Mouse (Mus musculus) urinary bladder, postnatal 4 days (tissue): Measurements from ENCODE around the gene Mlc1.

Experiments used
- DNase-seq, 2 experiments: peaks; one replicate each; pipeline ENCODE4 v3.0.0; 2021 to 2022; ENCODE audit warnings: low spot score in 2 of 2

Mlc1 gene

DNA sequence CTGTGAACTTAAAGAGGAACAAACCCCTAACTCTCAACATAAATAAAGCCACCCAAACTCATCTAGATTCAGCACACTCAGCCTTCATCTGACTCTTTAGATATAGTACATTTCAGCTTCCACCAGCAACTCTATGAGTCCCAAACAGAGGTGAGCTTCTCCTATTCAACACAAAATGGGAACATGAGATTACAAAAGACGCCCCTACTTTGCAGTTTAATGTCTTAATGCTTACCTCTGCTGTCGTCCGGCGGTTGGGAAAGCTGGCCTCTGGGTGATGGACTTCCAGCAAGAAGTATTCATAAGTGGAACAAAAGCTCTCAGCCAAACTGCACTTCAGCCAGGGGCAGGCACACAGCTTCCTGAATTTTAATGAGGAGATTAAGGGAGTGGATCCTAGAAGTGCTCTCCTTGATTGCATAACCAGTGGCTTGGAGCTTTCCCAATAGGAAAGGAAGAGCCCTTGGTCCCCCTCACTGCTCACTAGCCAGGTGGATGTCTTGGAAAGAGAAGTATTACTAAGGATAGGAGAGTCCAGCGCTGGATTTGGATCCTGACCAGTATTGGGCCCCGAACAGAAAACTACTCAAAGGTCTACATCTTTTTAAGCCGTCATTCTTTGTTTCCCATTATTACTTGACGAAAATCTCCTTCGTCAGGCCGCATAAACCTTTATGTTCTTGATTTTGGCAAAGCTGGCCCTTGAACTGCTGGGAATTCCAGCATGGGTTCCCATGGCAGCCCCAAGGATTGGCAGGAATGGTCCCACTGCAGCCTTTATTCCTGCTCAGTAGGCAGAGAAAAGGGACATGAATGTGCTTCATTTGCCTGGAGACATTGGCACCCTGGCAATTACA lies at the start of gene Mlc1:
Gene Mlc1, minus strand, starts transcription at position 727 of the 857 bp plus-strand sequence.
- no peak for DNase-seq

DNA sequence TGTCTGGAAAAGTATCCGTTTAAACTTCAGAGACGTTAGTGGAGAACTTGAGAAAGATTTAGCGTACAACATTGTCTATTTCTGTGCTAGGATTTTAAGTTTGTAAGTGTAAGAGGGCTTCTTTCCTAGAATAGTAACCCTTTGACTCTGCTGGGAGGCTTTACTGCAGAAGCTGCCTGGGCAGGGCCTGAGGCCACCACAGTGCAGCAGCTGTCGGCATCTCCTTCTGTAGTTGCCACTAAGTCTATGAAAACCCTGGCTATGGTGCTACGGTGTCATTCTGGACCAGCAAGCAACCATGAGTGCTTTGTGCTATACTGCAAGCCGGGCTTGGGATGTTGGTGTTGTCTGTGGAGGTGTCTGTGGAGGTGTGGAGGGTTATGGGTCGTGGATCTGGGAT lies 41.7 kb upstream of the Mlc1 start:
- DNase-seq, result no peak

DNA sequence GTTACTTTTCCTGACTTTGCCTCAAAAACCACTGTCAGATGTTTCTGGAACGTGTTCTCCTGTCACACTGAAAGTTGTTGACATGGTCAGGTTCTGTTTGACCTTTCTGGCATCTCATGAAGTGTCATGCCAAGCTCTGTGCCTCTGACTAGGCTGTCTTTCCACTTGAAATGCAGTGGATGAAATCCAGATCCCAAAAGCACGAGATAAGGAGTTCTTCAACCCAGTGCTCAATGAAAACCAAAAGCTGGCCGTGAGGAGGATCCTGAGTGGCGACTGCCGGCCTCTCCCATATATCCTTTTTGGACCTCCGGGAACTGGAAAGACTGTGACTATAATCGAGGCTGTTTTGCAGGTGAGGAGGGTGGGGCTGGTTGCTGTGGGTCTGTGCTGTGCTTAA lies 41.3 kb upstream of the Mlc1 start:
- DNase-seq, result no peak

DNA sequence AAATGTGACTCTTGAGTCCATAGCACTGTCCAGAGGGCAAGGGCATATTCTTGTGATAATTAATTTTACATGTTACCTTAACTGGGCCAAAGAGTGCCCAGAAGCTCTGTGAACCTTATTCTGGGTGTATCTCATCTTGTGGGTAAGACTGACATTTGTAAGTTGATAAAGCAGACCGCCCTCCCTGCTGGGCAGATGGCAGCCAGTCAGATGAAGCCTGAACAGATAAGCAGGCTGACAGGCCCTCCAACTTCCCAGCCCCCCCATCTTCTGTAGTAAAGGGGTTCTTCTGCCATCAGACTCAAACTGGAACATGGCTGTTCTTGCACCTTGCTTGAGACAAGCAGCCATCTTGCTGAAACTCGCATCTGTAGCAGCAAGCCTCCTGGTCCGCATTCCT lies 37.9 kb upstream of the Mlc1 start:
- no peak for DNase-seq

DNA sequence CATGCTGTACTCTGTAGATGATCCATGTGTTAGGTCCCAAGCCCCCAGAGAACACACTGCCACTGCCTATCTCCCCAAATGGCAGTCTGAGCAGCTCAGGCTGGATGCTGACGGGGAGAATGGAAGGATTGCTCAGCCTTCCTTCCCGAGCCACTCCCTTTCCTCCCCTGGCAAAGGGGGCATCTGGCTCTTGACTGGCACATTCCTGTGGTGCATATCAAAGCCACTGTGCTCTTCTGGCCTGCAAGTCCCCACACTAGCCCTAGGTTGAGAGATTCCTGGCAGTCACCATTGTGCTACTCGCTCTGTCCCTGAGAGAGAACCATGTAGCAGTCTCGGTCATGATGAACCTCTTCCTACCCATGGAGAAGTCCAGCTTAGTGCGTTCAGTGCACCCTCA lies 29.0 kb upstream of the Mlc1 start:
- no peak for DNase-seq

DNA sequence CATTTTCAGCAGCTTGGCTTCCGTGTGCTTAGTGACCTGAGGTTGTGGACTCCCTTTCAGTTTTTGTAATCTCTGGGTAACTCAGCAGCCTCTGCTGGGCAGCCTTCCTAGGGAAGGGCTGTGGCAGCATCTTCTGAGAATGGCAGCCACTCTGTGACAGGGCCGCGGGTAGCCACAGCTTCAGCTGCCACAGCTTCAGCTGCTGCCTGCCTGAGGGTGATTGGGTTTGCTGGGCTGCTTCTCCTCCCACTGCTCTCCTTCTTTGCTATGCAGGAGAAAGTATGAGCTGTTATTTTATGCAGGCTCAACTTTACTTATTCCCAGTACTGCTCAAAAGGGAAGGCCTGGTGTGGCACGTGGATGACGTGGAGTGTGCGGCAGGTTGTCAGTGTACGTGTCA lies 28.2 kb upstream of the Mlc1 start:
- no peak for DNase-seq

DNA sequence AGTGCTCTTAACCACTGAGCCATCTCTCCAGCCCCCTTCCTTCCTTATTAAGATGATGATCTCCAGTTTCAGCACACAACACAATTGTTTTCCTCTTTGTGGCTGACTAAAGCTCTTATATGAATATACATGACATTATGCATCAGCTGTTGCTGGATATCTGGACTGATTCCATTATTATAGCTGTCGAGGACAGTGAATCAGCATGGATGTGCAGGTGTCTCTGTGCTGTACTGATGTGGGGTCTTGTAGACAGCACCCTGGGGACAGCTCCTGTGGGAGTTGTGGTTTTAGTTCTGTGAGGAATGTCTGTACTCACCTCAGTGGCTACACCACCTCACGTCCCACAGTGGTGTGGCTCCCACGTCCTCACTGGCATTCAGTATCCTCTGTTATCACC lies 22.4 kb upstream of the Mlc1 start:
- DNase-seq, result no peak

DNA sequence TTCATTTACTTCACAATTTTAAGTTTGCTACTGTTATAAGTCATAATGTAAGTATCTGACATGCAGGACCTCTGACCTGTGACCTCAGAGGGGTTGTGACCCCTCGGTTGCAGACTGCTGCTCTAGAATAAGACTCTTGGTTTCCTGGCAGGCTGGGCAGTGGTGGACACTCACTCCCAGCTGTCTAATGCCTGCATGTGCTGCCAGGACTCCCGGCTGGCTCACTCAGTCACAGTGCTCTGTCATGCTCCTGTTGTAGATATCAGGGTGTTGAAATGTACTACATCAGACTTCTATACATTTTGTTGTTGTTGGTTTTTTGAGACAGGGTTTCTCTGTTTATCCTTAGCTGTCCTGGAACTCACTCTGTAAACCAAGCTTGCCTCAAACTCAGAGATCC lies 21.6 kb upstream of the Mlc1 start:
- DNase-seq, result no peak

DNA sequence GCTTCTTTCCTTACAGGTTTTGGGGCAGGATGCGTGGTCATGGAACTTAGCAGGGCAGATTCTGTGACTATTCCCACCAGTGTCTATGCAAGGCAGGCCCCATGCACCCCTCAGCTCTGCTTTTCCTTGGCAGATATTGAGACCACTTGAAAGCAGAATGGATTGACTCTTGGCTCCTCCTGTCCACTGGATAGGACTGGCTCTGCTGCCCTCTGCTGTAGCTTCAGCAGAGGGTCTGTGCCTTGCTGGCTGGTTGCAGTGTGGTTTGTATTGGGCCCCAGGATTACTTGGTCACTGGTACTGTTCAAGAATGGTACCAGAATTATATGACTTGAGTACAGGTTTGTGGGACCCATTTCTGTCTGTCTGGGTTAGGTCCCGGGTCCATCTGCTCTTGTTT lies 20.3 kb upstream of the Mlc1 start:
- no peak for DNase-seq

DNA sequence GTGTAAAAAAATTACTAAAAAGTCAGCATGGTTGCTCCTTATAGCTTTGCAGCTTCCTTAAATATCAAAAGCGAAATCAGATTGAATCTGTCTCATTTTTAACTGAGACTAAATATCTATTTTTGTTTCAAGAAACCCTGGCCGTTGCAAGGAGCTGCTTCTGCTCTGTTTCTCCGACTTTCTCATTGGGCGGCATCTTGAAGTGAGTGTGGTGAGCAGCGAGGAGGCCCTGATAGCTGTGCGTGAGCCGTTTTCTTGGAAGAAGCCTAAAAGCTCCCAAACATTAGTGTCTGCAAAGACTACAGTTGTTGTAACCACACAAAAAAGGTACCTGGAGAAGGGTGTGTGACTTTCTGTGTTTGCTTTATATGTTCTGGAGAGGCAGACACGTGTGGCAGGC lies 19.8 kb upstream of the Mlc1 start:
- no peak for DNase-seq

DNA sequence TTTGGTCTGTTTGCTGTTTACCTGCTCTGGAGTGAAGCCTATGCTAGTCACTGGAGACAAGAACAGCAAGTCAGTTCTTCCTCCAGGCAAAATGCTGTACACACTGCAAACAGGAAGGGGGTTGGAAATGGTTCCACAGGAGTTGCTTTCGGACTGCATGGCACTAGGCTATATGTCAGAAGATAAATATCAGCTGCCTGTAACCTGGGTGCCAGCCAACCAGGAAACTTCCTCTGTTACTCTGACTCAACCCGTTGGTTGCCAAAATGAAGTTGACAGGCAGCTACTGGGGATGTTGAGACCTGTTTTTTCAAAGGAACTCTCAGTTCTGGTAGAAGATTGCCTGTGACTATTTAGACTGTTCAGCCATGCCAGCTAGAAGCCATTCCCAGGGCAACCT lies 10.4 kb upstream of the Mlc1 start:
- no peak for DNase-seq

DNA sequence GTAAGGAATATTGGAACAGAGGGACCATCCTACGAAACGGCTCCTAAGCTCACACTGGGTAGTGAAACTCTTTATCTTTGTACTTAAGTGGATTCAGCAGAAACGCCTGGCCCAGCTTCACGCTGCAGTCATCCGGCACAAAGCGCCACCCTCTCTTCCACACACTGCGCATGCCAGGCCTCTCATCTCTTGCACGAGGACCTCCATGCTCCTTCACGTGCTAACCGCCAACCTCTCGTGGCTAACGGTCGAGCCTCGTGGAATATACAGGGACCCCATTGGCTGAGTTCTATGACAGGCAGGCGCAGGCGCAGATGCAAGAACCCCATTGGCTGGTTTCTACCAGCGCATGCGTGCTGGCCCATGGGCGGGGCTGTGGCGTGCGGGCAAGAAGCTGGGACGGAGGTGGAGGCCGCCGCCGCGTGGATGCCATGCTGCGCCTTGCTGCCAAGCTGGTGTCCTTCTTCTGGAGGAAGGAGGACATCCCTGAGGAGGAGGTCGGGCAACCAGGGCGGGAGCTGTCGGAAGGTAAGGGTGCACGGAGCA lies 3.8 kb upstream of the Mlc1 start, which contains the start of gene Mov10l1:
Gene Mov10l1, plus strand, starts transcription at position 376 of the 546 bp plus-strand sequence.
- DNase-seq, result no peak

DNA sequence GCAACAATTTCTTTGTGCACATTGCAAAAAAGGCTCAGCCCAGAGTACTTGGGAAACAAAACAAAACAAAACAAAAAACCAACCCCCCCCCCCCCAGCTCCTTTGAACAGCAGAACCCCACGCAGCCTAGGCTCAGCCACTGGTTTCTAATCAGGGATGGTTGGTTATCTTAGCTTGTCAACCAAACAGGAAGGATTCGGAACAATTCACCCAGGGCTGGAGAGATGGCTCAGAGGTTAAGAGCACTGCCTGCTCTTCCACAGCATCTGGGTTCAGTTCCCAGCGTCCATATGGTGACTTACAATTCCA lies 285 bp upstream of the Mlc1 start:
- DNase-seq, result no peak

DNA sequence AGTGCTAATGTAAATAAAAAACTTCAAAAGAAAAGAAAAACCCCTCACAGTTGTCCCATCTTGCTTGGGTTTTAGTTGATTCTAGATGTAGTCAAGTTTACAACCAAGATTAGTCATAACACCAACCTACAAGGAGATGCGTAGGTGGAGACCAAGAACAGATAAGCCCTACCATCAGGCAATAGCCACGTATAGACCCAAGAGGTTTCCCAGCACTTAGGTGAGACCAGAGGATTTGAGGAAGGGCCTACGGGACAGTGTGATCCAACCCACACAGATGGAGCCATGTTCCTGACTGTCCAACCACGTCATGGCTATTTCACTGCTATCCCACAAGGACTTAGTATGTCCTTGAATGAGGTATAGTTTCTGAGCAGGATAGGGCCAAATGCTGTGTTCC lies 6.5 kb downstream of the Mlc1 start:
- no peak for DNase-seq

DNA sequence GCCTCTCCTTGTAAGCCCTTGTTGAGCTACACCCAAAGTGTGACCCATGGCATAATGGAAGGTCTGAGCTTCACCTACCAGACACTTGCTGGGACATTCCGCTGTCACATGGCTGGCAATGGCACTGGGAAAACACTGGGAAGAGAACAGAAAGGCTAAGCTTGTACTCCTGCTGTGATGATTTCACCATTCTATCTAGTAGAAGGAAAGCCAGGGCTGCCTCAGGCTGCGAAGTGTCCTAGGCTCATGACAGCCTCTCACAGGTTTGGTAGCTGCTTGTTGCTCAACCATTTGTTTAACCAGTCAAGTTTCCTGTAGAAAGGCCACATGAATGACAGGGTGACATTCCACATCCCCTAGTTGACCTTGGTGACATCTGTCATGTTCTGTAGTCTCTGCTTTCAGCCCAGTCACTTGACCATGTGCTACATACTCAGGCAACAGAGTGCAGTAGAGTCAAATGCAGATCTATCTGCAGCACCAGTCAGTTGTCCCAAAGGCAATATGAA lies 14.7 kb downstream of the Mlc1 start:
- no peak for DNase-seq

DNA sequence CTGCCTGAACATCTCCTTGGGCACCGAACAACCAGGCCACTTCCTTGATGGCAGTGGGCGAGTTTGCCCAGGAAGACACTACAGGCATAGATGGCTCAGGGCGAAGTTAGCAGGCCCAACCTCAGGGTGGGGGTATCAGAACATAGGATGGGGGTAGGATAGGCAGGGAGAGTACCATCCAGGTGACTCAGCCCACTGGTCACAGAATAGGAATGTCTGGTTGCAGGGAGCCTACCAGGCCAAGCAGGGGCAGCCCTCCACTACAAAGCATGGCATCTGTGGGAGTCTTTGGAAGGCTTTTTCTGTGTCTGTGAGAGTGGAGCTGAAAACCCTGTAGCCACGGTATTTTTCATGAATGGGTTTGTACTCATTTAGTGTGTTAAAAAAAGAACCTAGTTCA lies 21.3 kb downstream of the Mlc1 start:
- DNase-seq, result no peak

DNA sequence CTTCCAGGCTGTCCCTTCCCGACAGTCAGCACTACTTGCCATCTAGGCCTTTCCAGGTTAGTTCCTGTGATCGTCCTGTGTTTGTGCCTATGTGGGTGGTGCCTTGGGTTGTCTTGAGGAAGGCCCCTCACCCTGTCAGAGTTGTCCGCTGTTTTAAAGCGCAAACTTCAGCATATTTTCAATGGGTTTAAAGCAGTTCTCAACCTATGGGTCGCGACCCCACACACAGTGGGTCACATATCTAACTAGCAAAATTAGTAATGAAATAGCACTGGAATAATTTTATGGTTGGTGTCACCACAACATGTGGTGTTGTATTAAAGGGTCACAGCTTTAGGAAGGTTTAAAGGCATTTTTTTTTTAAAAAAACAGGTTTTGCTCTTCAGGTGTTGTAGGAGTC lies 23.5 kb downstream of the Mlc1 start:
- DNase-seq, result no peak

DNA sequence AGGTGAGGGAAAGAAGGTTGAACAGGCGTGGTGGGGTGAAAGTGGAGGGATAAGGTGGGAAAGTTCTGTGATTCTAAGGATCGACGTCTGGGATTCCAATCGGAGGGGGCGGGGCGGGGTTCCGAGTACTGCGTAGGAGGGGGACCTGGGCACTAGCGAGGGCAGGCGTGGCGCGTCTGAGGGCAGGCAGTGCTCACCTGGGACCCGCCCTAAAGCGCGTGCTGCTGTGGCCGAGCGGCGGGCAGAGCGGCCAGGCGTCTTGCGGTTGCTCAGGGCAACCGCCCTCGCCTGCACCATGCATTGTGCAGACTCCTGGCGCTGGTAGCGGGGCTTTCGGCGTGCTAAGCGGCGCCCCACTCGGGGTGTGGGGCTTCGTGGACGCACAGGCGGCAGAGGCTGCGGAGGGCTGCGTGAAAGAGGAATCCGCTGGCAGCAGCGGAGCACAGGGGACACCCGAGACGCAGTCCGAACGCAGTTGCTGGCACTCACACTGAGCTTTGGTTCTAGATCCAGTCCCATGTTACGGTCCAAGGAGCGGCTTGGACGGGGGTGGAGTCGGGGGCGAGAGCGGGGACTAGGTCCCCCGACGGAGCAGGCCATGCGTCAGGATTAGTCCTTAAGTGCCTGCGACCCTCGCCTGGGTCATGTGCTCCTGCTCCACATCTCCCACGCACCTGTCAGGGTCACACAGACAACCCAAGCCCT lies 24.3 kb downstream of the Mlc1 start, which contains the start of gene Ttll8:
Gene Ttll8, minus strand, starts transcription at position 51 of the 705 bp plus-strand sequence.
- no peak for DNase-seq

DNA sequence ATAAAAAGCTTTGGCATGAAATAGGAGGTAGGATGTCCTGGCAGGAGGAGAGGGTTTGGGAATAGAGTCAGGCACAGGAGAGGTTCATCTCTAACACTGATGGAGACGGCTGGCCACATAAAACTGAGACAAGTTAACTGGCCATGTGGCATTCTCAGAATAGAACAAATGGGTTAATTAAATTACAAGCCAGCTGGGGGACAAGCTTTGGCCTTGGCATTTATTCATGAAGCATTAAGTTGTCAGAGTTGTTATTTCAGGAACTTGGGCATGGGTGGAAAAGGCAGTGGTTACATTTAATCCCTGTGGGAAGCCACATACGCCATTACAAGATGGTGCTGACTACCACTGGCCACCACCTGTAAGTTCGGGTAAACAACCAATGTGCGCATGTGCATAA lies 27.6 kb downstream of the Mlc1 start:
- DNase-seq, result no peak

DNA sequence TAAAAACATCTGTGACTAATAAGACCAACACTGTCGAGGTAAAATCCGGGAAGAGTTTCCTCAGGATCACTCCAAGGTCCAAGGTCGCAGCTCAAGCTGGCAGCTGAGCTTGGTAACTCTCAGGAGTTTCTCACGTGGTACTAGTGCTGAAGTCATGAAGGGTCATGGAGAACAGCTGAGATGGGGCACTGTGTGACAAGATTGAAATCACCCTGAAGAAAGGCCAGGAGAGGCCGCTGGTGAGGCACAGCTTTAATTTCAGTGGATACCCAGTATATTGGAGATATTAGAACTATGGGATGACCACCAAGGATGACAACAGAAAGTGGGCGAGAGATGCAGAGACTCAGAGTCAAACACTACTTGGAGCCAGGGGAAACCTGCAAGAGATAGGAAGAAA lies 32.0 kb downstream of the Mlc1 start:
- no peak for DNase-seq

DNA sequence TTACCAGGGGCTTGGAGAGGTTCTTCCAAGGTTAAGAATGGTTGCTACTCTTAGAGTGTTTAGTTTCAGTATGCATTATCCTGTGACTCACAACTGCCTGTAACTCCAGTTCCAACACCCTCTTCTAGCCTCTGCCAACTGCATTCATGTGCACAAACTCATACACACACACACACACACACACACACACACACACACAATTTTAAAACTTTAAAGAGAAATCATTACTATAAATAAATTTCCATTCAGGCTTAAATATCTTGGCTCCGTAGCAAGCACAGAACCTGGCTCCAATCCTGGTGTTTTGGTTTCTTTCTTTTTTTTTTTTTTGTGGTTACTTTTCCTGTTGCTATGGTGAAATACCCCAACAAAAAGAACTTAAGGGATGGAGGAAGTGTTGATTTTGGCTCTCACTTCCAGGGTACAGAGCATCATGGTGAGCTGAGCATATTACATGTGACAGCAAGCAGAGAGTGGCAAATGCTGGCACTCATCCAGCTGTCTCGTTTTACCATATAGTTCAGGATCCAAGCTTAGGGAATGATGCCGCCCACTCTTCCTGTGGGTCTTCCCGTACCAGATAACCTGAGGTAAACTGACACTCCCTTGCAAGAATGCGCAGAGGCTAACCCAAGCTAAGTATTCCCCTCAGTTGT lies 34.8 kb downstream of the Mlc1 start:
- no peak for DNase-seq

DNA sequence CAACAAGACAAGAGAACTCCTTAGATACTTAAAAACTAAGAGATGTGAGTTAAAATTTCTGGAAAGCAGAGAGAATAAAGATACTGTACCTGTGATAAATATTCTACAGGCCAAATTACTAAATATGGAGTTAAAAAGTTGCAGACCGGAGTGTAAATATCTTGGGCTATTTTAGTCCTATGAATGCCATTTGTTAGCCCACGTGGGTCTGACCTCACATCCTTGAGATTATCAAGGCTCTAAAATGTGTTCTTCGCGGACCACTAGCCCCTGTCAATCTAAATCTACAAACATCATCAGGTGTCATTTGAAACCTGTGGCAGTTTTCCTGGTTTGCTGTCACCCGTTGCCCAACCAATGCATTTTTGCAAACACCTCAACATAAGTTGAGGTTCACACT lies 36.0 kb downstream of the Mlc1 start:
- no peak for DNase-seq

DNA sequence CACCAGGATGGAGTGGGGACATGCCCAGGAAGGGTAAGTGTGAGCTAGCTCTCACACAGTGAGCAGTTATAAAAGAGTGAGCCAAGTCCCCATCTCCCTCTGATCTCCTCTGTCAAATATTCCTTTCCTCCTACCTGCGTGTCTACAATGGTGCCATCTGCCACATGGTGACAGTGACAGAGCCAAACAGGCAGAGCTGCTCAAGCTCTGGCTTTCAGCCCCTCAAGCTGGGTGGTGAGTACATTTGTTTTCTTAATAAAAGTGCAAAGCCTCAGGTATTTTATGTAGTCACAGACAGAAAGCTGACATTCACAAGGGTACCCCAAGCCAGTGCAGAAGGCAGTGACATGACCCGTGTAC lies 41.5 kb downstream of the Mlc1 start:
- DNase-seq, result no peak
